Mouse (Mus musculus) brain, adult 2 months (tissue): ENCODE data around the gene Sema3g.

ENCODE experiments used
- DNase-seq: peaks from one replicate; pipeline ENCODE4 v3.0.0; 2011; ENCODE audit warnings: low read depth, low spot score

Gene Sema3g

DNA sequence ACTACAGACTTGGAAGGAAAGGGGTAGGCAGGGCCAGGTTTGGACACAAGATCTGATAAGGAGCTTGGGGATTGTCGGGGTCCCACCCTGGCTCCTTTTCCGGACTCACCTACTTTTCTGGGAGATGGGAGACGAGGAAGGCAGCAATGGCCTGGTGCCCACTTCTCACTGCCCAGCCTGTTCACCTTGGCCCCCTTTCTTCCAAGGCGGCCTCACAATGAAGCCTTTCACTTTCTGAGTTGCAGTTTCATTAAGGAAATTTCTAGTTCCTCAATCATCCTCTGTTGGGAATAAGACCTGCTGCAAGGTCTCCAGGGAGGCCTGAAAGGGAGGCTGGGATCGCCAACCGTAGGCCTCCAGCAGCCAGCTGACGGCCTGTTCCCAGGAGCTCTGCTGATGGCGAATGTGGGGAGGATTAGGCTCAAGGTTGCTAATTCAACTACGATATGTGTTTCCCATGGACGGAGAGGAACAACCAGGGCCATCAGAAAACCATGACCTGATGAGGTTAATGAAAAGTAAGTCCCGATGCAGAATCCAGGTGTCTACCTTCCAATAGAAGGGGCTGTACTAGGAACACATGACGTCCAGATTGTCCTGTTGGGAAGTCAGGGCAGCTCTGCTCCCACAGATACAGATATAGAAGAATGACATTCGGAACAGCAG is 14.9 kb downstream of the Sema3g start:
- no peak for DNase-seq

DNA sequence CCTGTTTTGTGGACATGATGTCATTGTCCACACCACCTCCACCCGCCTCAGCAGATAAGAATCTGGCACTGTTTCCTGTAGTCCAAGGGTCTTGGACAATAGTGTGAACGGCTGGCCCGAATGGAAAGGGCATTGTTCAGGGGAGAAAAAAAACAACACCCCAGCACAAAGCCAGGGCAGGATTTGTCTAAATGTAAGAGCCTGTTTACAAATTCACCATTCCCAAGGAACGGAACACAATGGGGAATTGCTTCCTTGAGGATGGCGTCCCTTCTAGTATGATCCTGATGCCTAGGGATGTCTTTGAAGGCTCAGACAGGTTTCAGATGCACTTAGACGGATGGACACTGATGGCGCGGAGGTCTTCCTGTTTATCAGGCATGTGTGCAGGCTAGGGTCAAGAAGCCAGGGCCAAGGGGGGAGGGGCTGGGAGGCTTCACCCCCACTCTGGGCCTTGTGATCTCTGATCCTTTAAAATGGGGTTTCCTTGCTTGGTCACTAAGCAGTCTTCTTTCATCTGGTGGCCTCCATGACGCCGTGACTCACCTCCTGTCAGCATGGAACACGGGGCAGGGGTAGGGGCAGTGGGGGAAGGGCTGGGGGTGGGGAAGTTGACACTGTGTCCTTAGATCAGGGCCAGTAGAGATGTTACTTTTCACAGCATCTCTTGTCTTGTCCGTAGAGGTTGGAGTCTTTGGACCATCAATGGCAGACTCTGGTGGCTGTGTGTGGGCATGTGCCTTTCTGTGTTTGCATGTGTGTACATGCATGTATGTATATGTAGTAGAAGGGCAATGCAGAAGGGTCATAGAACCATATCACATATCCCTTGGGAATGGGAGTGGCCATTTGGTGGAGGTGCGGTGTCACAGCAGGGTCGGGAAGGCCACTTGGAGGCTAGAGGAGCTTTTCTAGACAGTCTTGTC is 15.7 kb downstream of the Sema3g start:
- DNase-seq = no peak

DNA sequence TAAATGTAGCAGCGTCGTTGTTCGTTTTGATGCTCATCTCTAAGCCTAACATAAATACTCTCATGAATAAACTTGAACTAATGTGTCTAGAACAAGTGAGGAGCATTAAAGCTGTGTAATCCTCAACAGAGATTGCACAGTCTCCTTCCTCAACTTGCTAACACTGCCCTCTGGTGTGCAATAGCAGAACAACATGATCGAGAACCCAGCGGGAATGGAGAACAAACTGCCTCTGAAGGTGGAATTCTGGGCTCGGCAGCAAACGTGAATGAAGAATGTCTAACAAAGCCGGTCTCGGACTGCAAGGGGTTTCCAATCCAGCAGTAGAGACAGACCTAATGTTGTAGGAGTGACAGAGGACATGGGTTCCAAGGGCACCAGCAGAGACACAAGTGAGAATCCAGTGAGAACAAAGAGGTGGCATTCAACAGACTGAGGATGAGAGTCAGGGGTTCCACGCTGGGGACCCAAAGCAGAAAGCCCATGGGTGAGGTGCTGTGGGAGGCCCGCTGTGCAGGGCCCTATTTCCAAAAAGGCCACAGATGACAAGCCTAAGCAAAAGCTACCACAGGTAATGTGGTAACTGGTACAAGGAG is 16.4 kb downstream of the Sema3g start:
- DNase-seq = peak; percentile 90

DNA sequence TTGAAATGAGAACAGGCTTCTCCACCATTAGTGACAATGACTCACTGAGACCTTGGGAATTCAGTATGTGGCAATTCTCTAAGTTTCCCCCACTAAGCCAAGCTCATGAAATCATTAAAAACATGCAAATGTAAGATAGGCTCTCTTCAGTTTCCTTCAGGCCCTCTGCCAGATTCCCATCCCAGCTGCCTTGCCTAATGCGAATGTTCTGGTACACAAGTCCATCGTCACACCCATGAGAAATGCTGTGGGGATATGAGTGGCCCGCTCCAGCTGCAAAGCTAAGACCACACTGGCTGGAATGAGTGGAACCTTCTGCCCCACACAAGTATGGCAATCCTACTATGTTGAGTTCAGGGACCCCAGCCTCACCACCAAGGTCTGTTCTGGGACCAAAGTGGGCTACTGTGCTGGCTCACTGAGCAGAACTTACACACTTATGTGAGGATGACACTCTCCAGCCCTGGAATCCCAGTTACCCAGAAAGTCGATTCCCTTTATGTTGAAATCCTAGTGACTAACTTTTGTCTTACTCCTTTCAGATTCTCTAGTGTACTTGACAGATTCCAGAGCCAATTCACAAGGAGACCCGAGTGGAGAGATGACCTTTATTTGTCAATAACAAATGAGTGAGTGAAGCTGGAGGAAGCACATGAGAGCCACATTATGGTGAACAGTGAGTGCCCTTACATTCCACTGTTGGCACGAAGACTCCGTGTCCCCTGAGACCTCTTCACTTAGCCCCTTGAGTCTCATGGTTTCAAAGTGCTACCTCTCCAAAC is 19.6 kb downstream of the Sema3g start:
- DNase-seq = peak; percentile 17

DNA sequence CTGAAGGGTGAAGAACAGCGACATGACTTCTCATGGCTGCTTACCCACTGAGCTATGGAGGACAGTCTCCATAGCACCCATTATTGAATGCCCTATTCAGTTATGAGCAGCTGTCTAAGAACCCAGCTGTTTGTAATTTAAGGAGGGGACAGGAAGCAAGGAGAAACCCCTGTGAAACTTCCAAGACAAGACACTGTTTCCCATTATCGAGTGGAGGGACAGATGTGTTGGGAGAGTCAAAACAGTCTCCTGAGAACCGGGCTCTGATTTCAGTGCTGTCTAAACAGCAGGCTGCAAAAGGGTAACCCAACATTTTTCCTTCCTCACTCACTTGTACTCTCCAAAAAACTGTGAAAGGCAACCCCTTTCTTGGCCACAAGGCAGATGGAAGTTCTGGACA is 22.9 kb downstream of the Sema3g start:
- no peak for DNase-seq

DNA sequence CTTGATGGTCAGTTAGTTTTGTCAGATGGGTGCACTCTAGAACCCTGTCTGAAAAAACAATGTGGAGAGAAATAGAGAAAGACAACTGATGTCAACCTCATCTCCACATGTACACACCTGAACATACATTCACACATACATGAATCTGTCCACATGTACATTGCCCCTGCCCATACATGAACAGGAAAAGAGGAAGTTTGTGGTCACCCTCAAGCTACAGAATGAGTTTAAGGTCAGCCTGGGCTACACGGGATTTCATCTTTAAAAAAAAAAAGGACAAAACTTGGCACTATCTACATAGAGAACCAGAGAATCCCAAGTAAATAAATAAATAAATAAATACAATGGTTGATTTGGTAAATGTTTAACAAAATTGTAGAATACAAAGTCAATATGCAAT is 27.1 kb downstream of the Sema3g start:
- no peak for DNase-seq

DNA sequence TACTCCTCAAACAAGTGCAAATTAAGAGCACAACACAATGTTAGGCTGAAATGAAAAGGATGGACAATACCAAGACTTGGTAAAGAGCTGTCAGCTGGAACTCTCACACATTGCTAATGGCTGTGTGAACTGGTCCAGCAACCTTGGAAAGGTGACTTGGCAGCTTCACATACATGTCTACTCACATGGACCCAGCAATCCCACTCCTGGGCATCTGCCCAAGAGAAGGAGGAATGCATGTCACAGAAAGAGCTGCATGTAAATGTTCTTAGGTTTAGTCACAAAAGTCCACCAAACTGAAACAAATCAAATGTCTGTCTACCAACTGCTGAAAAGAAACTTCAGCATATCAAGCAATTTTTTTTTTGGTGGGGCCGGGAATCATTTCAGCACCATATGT is 28.3 kb downstream of the Sema3g start:
- no peak for DNase-seq

DNA sequence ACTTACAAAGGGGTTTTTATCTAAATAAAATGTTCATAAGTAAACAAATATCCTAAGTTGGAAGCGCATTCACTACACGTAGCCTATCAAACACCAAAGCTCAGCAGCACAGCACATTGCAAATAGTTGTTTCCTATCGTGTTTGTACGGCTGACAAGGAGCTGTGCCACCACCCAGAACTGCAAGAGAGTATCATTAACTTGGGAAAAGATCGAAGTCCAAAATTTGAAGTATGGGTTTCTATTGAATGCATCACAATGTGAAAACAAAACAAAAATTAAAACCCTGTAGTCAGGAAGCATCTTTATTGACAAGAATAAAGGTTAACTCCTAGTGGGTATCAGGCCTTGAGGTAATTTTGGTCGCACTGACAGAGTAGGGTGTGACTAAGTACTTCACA is 30.7 kb downstream of the Sema3g start:
- no peak for DNase-seq

DNA sequence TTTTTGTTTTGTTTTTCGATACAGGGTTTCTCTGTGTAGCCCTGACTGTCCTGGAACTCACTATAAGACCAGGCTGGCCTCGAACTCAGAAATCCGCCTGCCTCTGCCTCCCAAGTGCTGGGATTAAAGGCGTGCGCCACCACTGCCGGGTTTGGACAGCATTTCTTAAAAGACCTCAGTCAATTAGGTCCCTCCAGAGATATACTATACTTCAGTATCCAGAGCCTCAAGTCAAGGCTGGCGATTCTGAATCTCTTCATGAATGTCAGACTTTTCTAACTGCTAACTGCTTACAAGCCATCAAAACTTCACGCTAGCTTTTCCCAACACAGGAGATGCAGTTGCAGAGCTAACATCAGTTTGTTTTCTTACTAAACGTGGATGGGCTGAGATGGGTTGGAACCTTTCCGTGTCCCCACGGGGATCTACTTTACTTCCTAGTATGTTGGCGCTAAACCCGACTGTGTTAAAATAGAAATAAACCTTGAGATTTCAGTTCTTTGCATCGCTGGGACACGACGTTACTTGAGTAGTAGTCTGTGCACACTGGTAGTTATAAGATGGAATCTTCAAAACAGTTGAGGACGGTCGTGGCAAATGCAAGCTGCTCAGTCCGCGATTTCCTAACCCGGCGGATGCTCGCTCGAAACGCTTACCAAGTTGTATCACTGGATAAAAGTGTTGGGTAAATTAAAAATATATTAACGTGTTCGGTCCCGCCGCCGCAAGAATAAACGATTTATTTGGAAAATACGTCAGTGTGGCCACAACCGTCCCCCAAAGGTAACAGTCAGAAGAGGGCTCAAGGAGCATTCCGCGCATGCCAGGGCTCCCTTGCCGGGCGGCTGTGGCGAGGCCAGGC is 32.8 kb downstream of the Sema3g start:
- no peak for DNase-seq

DNA sequence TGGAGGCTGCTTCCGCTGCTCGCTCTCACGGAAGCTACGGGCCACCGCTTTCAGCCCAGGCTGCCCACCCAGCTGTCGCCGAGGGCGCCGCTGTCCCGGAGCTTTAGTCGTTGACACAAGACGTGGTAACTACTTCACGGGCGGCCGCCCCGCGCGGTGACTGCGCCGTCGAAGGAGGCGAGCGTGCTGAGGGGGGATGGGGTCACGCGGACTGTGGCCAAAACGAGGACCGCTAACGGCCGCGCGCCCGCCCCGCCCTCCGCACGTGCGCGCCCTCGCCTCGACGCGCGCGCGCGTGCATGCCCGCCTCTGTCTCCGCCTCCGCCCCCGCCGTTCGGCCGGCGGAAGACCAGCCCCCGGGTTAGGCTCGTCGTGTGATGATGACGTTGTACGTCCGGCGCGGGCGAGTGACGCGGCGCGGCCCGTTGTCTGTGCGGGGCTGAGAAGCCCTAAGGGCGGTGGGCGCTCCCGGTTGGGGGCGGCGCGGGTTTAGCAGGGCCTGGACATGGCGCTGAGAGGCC is 33.5 kb downstream of the Sema3g start, which contains the start of the genes Phf7 and Bap1:
Gene Phf7 (minus strand): TSS at position 234 of the 521 bp plus-strand sequence.
Gene Bap1 (plus strand): TSS at position 367 of the 521 bp plus-strand sequence.
- peak; percentile 97 for DNase-seq

DNA sequence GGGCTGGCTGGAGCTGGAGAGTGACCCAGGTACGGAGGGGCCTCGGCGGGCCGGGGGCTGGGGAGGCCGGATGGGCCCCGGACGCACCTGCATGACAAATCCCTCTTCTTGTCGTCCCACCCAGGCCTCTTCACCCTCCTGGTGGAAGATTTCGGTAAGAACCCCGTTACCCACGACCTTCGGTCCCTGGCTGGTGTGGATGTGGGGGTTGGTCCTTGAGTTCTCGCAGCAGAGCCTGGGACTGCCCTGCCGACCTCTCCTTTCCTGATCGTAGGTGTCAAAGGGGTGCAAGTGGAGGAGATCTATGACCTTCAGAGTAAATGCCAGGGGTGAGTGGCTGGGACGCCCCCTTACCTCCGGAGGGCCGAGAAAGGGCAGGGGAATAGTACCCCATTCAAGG is 34.0 kb downstream of the Sema3g start:
- DNase-seq = no peak

DNA sequence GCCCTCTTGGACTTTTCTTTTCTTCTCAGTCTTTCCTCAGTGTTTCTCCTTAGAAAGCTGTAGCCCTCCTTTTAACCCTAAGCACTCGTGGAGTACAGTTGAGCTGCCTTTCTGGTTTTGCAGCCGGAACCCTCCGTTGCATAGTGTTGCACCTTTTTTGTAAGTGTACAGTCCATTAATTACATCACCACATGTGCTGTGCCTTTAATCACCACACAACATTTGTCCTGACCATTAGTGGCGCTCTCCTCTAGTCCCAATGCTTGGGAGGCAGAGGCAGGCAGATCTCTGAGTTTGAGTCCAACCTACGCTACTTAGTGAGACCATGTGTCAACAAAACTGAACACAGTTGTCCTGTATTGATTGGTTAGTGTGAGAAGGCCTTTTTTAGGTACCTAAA is 34.4 kb downstream of the Sema3g start:
- no peak for DNase-seq

DNA sequence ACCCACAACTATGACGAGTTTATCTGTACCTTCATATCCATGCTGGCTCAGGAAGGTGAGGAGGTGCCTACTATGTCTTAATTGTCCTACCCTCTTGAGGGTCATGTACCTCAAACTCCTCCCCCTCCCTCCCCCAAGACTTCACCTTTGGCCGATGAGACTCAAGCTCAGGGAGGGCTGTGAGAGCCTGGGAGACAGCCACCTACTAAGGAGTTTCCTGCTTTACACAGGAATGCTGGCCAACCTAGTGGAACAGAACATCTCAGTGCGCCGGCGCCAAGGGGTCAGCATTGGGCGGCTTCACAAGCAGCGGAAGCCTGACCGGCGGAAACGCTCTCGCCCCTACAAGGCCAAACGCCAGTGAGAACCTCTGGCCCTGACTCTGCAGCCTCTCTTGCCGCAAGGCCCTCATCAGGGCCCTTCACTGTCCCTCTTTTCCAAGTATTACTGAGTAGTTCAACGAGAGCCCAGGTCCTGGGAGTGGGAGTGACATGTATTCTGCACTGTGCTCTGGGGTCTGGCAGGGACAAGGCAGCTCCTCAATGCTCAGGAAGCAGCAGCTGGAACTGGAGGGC is 40.9 kb downstream of the Sema3g start:
- no peak for DNase-seq

DNA sequence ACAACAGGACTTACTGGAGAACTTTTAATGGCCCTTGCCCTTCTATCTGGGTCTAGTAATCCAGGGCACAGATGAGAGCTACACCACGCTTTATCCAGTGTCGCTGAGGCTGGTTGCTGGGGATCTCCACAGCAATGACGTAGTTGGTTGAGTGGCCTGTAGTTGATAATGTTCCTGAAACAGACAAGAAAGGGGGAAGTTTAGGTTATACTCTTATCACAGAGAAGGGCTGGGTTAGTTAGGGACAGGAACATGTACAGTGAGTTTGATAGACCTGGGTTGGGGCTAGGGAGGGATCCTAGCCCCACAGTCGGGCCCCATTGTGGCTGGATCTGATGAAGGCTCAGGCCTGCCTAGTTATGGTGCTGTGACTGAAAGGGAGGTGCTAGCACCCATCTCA is 42.7 kb downstream of the Sema3g start:
- no peak for DNase-seq

DNA sequence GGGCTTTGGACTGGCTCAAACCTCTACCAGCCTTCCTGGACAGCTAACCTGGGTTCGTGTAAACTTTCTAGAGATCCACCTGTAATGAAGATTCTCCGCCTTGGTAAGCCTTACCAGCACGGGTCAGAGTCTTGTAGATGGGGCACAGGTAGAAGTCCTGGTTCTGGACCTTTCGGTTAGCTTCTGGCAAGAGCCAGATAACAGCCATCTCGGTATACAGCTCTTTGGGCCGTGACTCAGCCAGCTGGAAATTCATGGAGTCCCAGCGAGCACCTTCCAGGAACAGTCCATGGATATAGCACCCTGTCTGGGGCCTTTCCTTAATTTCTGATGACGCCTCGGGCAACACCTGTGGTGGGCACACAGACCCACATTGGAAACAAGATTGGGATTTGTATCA is 43.3 kb downstream of the Sema3g start:
- DNase-seq = no peak

DNA sequence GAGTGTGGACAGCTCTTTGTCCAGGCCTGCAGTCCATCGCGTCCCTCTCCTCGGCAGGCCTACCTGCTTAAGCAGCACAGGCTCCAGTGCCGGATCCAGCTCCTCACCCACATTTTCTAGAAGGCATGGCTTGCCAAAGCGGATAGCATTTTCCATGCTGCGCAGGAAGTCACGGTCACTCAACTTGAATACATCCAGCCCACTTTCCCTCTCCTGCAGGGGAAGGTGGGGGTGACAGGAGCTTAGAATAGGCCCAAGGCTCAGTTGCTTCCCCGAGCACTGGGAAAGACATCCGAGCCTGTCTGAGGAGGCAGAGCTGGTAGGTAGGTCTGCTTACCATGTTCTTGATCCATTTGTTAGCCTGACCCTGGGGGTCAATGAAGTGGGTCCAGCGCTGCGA is 50.0 kb downstream of the Sema3g start:
- DNase-seq = peak; percentile 69

DNA sequence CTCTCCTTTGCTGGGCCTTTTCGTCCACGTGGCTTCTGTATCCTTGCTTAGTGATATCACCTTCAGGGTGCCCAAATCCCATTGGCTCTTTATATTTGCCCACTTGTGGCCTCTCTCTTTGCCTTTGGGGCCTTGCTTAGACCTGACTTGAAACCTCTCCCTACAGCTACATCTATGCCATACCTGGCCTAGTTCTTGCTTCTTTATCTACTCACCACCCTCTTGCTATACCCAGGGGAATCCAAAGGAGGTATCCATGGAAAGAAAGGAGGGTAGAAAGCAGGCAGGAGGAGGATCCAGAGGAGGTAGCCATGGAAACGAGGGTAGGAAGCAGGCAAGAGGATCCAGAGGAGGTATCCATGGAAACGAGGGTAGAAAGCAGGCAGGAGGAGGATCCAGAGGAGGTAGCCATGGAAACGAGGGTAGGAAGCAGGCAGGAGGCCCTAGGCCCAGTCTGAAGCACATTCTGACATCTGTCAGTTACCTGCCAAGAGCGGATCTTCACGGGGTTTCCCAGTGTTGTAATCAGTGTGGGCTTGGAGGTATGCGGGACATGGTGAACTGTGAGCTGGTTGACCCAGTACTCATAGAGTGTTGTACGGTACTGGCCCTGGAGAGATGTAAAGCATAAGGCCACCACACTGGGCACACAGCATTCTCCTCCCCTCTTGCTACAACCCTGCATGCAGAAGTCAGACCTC is 50.8 kb downstream of the Sema3g start:
- peak; percentile 93 for DNase-seq

DNA sequence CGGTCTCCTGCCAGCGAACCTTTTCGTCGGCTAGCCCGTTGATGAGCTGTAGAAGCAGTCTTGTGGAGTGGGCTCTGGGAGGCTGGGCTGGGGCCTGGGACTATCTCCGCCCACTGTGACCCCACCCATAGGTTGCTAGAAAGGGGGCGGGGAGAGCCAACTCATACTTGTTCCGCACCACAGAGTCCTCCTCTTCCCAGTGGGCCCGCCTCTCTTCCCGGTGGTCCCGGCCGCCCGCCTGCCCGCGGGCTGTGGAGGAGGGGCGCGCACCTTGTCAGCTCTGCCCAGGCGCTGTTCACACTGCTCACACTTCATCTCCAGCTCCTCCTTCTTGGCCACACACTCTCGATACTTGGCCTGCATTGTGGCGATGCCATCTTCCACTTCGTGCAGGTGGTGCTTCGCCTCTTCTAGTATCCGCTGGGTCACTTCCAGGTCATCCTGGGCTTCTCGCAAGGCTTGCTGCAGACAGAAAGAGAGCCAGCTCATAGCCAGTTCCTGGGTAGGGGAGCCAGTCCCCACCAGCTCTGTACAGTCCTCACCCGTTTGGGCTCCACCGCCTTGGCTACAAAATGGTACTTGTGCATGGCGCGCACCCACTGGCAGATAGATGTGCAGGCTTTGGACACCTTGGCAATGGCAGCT is 51.9 kb downstream of the Sema3g start:
- DNase-seq = peak; percentile 54

DNA sequence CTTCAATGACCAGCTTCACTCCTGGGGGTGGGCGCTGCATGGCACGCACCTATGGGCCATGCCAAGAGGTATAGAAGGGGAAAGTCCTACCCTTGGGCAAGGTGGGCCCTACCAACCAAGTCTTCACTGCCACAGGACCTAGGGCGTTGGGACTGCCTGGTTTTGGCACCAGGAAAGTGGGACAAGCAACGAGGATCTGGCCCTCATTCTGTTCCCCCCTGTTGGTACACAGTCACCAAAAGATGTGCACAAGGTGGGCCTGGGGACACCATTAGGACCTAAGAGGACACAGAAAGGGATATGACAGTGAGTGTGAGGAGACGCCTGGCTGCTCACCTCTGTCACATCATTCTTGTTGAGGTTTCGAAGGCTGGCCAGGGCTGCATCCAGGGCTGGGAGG is 53.5 kb downstream of the Sema3g start:
- no peak for DNase-seq
